Mouse (Mus musculus) lung, postnatal 14 days (tissue): ENCODE results near the gene Baiap2l1.
"Not testable (repeated sequence)": the region's sequence is repeated elsewhere in the genome, so short reads cannot be mapped to it uniquely, and the experiment has no call there.

Experiments
- DNase-seq: peaks from one replicate; pipeline ENCODE4 v3.0.0; 2021

Baiap2l1 gene

GRCm38 (mm10) chr5:144357881-144358591, at the start of gene Baiap2l1:
Baiap2l1 (minus strand) TSS chr5:144358112.
- peak; percentile 92 for DNase-seq

GRCm38 (mm10) chr5:144406256-144406655, 48.3 kb upstream of the Baiap2l1 start:
- no peak for DNase-seq

- no peak for DNase-seq
These were observed 42.9 kb upstream of the Baiap2l1 start for GRCm38 (mm10) chr5:144400821-144401220.

- DNase-seq = no peak
These were observed 39.7 kb upstream of the Baiap2l1 start for GRCm38 (mm10) chr5:144397566-144397965.

GRCm38 (mm10) chr5:144394142-144394541, 36.2 kb upstream of the Baiap2l1 start:
- DNase-seq = no peak

- DNase-seq = peak; percentile 54
These were observed 29.9 kb upstream of the Baiap2l1 start for GRCm38 (mm10) chr5:144387851-144388250.

- no peak for DNase-seq
These were observed 26.0 kb upstream of the Baiap2l1 start for GRCm38 (mm10) chr5:144383936-144384335.

- DNase-seq = peak; percentile 38
These were observed 23.9 kb upstream of the Baiap2l1 start for GRCm38 (mm10) chr5:144381782-144382181.

GRCm38 (mm10) chr5:144380689-144381088, 22.8 kb upstream of the Baiap2l1 start:
- DNase-seq = no peak

- DNase-seq = no peak
These were observed 21.5 kb upstream of the Baiap2l1 start for GRCm38 (mm10) chr5:144379431-144379830.

GRCm38 (mm10) chr5:144372885-144373284, 15.0 kb upstream of the Baiap2l1 start:
- DNase-seq = peak; percentile 19

GRCm38 (mm10) chr5:144372177-144372576, 14.3 kb upstream of the Baiap2l1 start:
- DNase-seq = no peak

GRCm38 (mm10) chr5:144370986-144371385, 13.1 kb upstream of the Baiap2l1 start:
- DNase-seq = no peak

- DNase-seq = no peak
These were observed 10.8 kb upstream of the Baiap2l1 start for GRCm38 (mm10) chr5:144368661-144369205.

GRCm38 (mm10) chr5:144366551-144366950, 8.6 kb upstream of the Baiap2l1 start:
- DNase-seq = not testable (repeated sequence)

- DNase-seq = no peak
These were observed 6.9 kb upstream of the Baiap2l1 start for GRCm38 (mm10) chr5:144364680-144365357.

GRCm38 (mm10) chr5:144360346-144360745, 2.4 kb upstream of the Baiap2l1 start:
- DNase-seq = no peak

- DNase-seq = no peak
These were observed 2.0 kb upstream of the Baiap2l1 start for GRCm38 (mm10) chr5:144359886-144360285.

GRCm38 (mm10) chr5:144358592-144358917, 643 bp upstream of the Baiap2l1 start:
- DNase-seq = no peak

GRCm38 (mm10) chr5:144357551-144357880, 396 bp downstream of the Baiap2l1 start:
- no peak for DNase-seq

- DNase-seq = peak; percentile 12
These were observed 996 bp downstream of the Baiap2l1 start for GRCm38 (mm10) chr5:144356776-144357455.

- DNase-seq = no peak
These were observed 5.5 kb downstream of the Baiap2l1 start for GRCm38 (mm10) chr5:144352250-144353047.

GRCm38 (mm10) chr5:144351185-144351584, 6.7 kb downstream of the Baiap2l1 start:
- DNase-seq = no peak
